Comparison of ENCODE assay signal across 8 mouse cellular contexts in the genomic region with DNA sequence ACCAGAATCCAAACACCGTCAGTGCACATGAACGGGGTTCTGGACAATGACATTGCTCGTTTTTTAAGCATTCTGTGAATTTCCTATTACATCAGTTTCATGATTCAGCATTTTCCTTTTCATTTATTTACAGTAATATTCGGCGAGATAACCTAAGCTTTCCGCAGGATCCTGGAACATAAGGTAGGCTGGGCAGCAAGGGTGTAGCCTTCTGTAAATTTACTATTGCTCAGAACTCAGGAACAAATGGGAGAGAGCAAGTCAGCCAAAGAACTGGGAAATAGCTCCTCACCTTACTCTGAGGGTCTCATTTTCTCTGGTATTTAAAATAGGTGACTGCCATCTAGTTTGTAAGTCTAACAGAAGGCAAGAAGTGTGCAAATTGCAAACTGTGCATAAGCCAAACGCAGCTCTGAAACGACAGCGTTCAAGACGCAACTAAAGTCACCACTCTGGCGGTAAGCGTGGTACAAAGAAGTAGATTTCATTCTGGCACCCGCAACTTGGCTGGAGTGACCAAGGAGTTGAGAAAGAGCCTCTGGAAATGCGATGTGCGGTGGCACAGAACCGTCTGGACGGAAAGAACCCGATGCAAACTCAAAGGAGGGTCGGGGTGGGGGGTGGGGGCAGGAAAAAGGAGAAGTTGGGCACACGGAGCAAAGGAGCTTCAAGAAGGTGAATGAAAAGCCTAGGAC. TPM values are rescaled to one million over a fixed set of nuclear protein-coding genes. Genes with fewer than 3 reads are reported as not detected.
A peak's percentile ranks its signal among the peaks of the same experiment; 100 is the strongest.
DNase-seq lines count a peak whose midpoint lies in the region; ATAC-seq and TF ChIP-seq lines count a peak whose summit lies in the region.

No protein-coding gene starts in this region.

- no peaks in the 10 kb centered on the region for H3K9me3 ChIP-seq in heart, embryonic 12.5 days (replicated peaks)
- no peaks in the 10 kb centered on the region for H3K9me3 ChIP-seq in ES-E14 (ENCODE audit: control insufficient read depth, insufficient read depth, low read depth, low read length)
- H3K9me3 ChIP-seq in forebrain, postnatal 0 days (ENCODE audit: low read length), result no peaks in the 10 kb centered on the region

- H3K9ac ChIP-seq in heart, embryonic 12.5 days, result peak overlapping the region; percentile 83
- H3K9ac ChIP-seq in ES-E14 (ENCODE audit: insufficient read depth, low read depth, low read length, poor library complexity, severe bottlenecking), result 0 out of 2 replicates have a peak overlapping the region, but pooled peaks have one; percentile 9
- H3K9ac ChIP-seq in forebrain, postnatal 0 days, result peak overlapping the region; percentile 81

- no peak for TF ChIP-seq CTCF in forebrain, postnatal 0 days (IDR thresholded peaks at IDR 0.05; ENCODE audit: low read depth)

- in situ Hi-C loops in ES-E14 (cut with MboI; ENCODE audit: low sequenced_read_pairs in 2 of 2, unreplicated experiment in 2 of 2), result no loop called here

- H3K4me1 ChIP-seq in heart, embryonic 12.5 days (replicated peaks), result peaks cover 15% of the 10 kb centered on the region
- H3K4me1 ChIP-seq in ES-E14 (ENCODE audit: control insufficient read depth in 2 of 2, insufficient read depth in 2 of 2, low read length in 2 of 2, poor library complexity in 1 of 2), result no peaks in the 10 kb centered on the region; a peak in 1 of 4 replicates
- H3K4me1 ChIP-seq in forebrain, postnatal 0 days (ENCODE audit: insufficient read depth), result peaks cover 6% of the 10 kb centered on the region; the same call in 1 of the 2 replicates

- intact Hi-C loops in heart, postnatal 14 days (cut with DNase I), result no loop called here

- peaks cover 45% of the 10 kb centered on the region for H3K27me3 ChIP-seq in heart, embryonic 12.5 days (replicated peaks)
- no peaks in the 10 kb centered on the region for H3K27me3 ChIP-seq in forebrain, postnatal 0 days (ENCODE audit: insufficient read depth, low read length)

- H3K27ac ChIP-seq in heart, embryonic 12.5 days (ENCODE audit: poor library complexity, severe bottlenecking), result no peak overlapping the region
- H3K27ac ChIP-seq in ES-E14 (ENCODE audit: insufficient read depth, low read depth, low read length, poor library complexity, severe bottlenecking) (no peak overlapping the region), macrophage (no peak overlapping the region)
- H3K27ac ChIP-seq in forebrain, postnatal 0 days (ENCODE audit: low read depth, low read length), result peak overlapping the region; percentile 88

- ATAC-seq in heart, embryonic 12.5 days (ENCODE audit: insufficient number of reproducible peaks, low FRiP score), result no peak
- ATAC-seq in forebrain, postnatal 0 days, result peak; percentile 2; the same call in 1 of the 2 replicates

- H3K79me2 ChIP-seq in macrophage (ENCODE audit: inconsistent target), result no peaks in the 10 kb centered on the region

- H3K4me3 ChIP-seq in heart, embryonic 12.5 days, result peak overlapping the region; percentile 84
- H3K4me3 ChIP-seq in ES-E14 (ENCODE audit: insufficient read depth in 1 of 2, low read depth in 1 of 2, low read length in 2 of 2, poor library complexity in 1 of 2, severe bottlenecking in 1 of 2), result peak overlapping the region; percentile 67 to 75; a peak in 3 of 4 replicates
- H3K4me3 ChIP-seq in forebrain, postnatal 0 days (ENCODE audit: low read depth, low read length), result peak overlapping the region; percentile 80
- H3K4me3 ChIP-seq in macrophage (ENCODE audit: inconsistent target), result peak overlapping the region; percentile 6; the same call in 1 of the 2 replicates

- H3K36me3 ChIP-seq in heart, embryonic 12.5 days, result no peaks in the 10 kb centered on the region
- H3K36me3 ChIP-seq in ES-E14 (ENCODE audit: control insufficient read depth, insufficient read depth, low read length, poor library complexity, severe bottlenecking), result no peaks in the 10 kb centered on the region
- H3K36me3 ChIP-seq in forebrain, postnatal 0 days (ENCODE audit: insufficient read depth), result no peaks in the 10 kb centered on the region
- no peaks in the 10 kb centered on the region for H3K36me3 ChIP-seq in macrophage (ENCODE audit: inconsistent target)

- H3K4me2 ChIP-seq in heart, embryonic 12.5 days, result peak overlapping the region; percentile 100
- H3K4me2 ChIP-seq in forebrain, postnatal 0 days (ENCODE audit: low read depth), result peak overlapping the region; percentile 96

- no peak for DNase-seq in heart, postnatal 14 days
- DNase-seq in ES-E14 (ENCODE audit: low read depth, low spot score), result no peak
- peak; percentile 63 for DNase-seq in forebrain, postnatal 0 days
- DNase-seq in adrenal gland, adult 2 months, result no peak
- DNase-seq in adrenal gland, adult 18-20 months (ENCODE audit: low spot score in 2 of 2), result no peak
- DNase-seq in layer of hippocampus, adult 9-10 months (ENCODE audit: low spot score), result no peak

- 20% methylated on average over 20 of the region's 20 CpGs for WGBS in heart, embryonic 12.5 days
- whole genome bisulfite sequencing in forebrain, postnatal 0 days, result 17% methylated on average over 20 of the region's 20 CpGs
- 3% methylated on average over 20 of the region's 20 CpGs for WGBS in macrophage (ENCODE audit: missing documents)

TF ChIP-seq in ES-E14, 5 proteins besides CTCF, POLR2A, EP300 and RAD21:
- TF ChIP-seq HCFC1 (IDR thresholded peaks at IDR 0.05; ENCODE audit: borderline replicate concordance, insufficient read depth, low read length) (no peak), MAFK (IDR thresholded peaks at IDR 0.05; ENCODE audit: insufficient read depth, low read depth, low read length) (no peak), ZC3H11A (IDR thresholded peaks at IDR 0.05; ENCODE audit: borderline replicate concordance, low read depth, low read length) (no peak), CHD2 (IDR thresholded peaks at IDR 0.05; ENCODE audit: low read depth, low read length) (no peak), ZNF384 (IDR thresholded peaks at IDR 0.05; ENCODE audit: low read depth, low read length) (no peak)

RNA-seq across cellular contexts. Expression of a gene that starts 1.5 kb away (rescaled TPM):
- 1.4 and 1.9 TPM in 2 replicates for polyA plus RNA-seq in heart, embryonic 12.5 days (2016; fragmentation: Nextera tagmentation; extraction: Ambion mirVana)
- 1 to 10 TPM; 1.1 to 1.2 TPM for total RNA-seq in heart, postnatal 14 days (2021)
- total RNA-seq in ES-E14 (2012; rRNA removed), result 1.3 and 3.0 TPM in 2 replicates
- total RNA-seq in forebrain, postnatal 0 days (2014; rRNA removed), result 28.7 and 28.8 TPM in 2 replicates
- polyA plus RNA-seq in forebrain, postnatal 0 days (2015; fragmentation: Nextera tagmentation; extraction: Ambion mirVana), result 5.7 and 6.2 TPM in 2 replicates
- total RNA-seq in macrophage (2018; cell fraction: chromatin; rRNA removed), result 1 to 10 TPM; 3.0 to 9.5 (median 5.6) TPM
- 1 to 10 TPM; 1.2 to 4.0 (median 2.2) TPM for total RNA-seq in macrophage (2018; cell fraction: cytosol; rRNA removed)
- 10 to 100 TPM in 1 of 26 experiments, 1 to 10 TPM in 25; 2.5 to 12.8 (median 3.6) TPM for total RNA-seq in macrophage (2018; cell fraction: nucleus; rRNA removed)
- 2.2 to 4.1 TPM (median 3.3 TPM) in 3 replicates for polyA plus RNA-seq in macrophage (2018)
- total RNA-seq in adrenal gland, adult 2 months (2021), result 1 to 10 TPM in 1 of 2 experiments, under 1 TPM in 1; 0.95 to 2.0 TPM
- 0.89 and 0.97 TPM in 2 replicates for polyA plus RNA-seq in adrenal gland, adult 2 months (2012; rRNA removed)
- 1 to 10 TPM; 1.3 to 2.5 TPM for total RNA-seq in adrenal gland, adult 18-20 months (2021)

RNA-seq across cellular contexts. Expression of a gene that starts 54.6 kb away (rescaled TPM):
- 141 and 153 TPM in 2 replicates for polyA plus RNA-seq in heart, embryonic 12.5 days (2016; fragmentation: Nextera tagmentation; extraction: Ambion mirVana)
- total RNA-seq in heart, postnatal 14 days (2021), result 10 to 100 TPM; 80.5 to 80.8 TPM
- 32.6 and 36.1 TPM in 2 replicates for total RNA-seq in ES-E14 (2012; rRNA removed)
- 45.0 and 53.1 TPM in 2 replicates for total RNA-seq in forebrain, postnatal 0 days (2014; rRNA removed)
- polyA plus RNA-seq in forebrain, postnatal 0 days (2015; fragmentation: Nextera tagmentation; extraction: Ambion mirVana), result 75.2 and 82.4 TPM in 2 replicates
- 10 to 100 TPM in 24 of 26 experiments, 1 to 10 TPM in 2; 7.2 to 62.3 (median 26.3) TPM for total RNA-seq in macrophage (2018; cell fraction: chromatin; rRNA removed)
- 10 to 100 TPM; 18.6 to 58.4 (median 39.2) TPM for total RNA-seq in macrophage (2018; cell fraction: cytosol; rRNA removed)
- total RNA-seq in macrophage (2018; cell fraction: nucleus; rRNA removed), result 10 to 100 TPM in 24 of 26 experiments, 1 to 10 TPM in 2; 8.9 to 73.4 (median 28.9) TPM
- polyA plus RNA-seq in macrophage (2018), result 16.8 to 39.3 TPM (median 37.1 TPM) in 3 replicates
- 10 to 100 TPM; 50.0 to 68.7 TPM for total RNA-seq in adrenal gland, adult 2 months (2021)
- 53.3 and 66.0 TPM in 2 replicates for polyA plus RNA-seq in adrenal gland, adult 2 months (2012; rRNA removed)
- 10 to 100 TPM; 41.4 to 48.1 TPM for total RNA-seq in adrenal gland, adult 18-20 months (2021)

Comparison
In these comparisons a context has a peak if more than half of its experiments do, and no peak if none do; other contexts are left out.
1. H3K4me3 ChIP-seq: peak in every context shown above with its lines; median percentile 84 in heart, embryonic 12.5 days; 80 in forebrain, postnatal 0 days; 71 in ES-E14; 6 in macrophage.
2. H3K9ac ChIP-seq: peak in every context shown above with its lines; median percentile 83 in heart, embryonic 12.5 days; 81 in forebrain, postnatal 0 days; 9 in ES-E14.